Mouse (Mus musculus): ENCODE data around the gene Sytl3.
"Not testable (repeated sequence)": the region's sequence is repeated elsewhere in the genome, so short reads cannot be mapped to it uniquely, and the experiment has no call there.

Sytl3 gene

GRCm38 (mm10) chr17:6658801-6659200 is at the start of gene Sytl3:
TSS of gene Sytl3 (plus strand) at chr17:6659093.
- not testable (repeated sequence) for DNase-seq

- DNase-seq = not testable (repeated sequence)
These were observed 45.4 kb upstream of the Sytl3 start for GRCm38 (mm10) chr17:6613524-6613923.

- not testable (repeated sequence) for DNase-seq
These were observed 44.6 kb upstream of the Sytl3 start for GRCm38 (mm10) chr17:6614316-6614715.

- not testable (repeated sequence) for DNase-seq
These were observed 42.2 kb upstream of the Sytl3 start for GRCm38 (mm10) chr17:6616731-6617130.

GRCm38 (mm10) chr17:6617689-6618400 is 41.0 kb upstream of the Sytl3 start:
- not testable (repeated sequence) for DNase-seq

GRCm38 (mm10) chr17:6619271-6619670 is 39.6 kb upstream of the Sytl3 start:
- DNase-seq = not testable (repeated sequence)

GRCm38 (mm10) chr17:6620035-6620434 is 38.9 kb upstream of the Sytl3 start:
- DNase-seq = not testable (repeated sequence)

GRCm38 (mm10) chr17:6620730-6621451 is 38.0 kb upstream of the Sytl3 start:
- not testable (repeated sequence) for DNase-seq

- DNase-seq = not testable (repeated sequence)
These were observed 36.9 kb upstream of the Sytl3 start for GRCm38 (mm10) chr17:6621976-6622375.

- DNase-seq = not testable (repeated sequence)
These were observed 33.9 kb upstream of the Sytl3 start for GRCm38 (mm10) chr17:6624926-6625558.

GRCm38 (mm10) chr17:6630398-6630797 is 28.5 kb upstream of the Sytl3 start:
- not testable (repeated sequence) for DNase-seq

GRCm38 (mm10) chr17:6632850-6633249 is 26.0 kb upstream of the Sytl3 start:
- not testable (repeated sequence) for DNase-seq

- not testable (repeated sequence) for DNase-seq
These were observed 23.1 kb upstream of the Sytl3 start for GRCm38 (mm10) chr17:6635781-6636180.

GRCm38 (mm10) chr17:6636861-6637260 is 22.0 kb upstream of the Sytl3 start:
- DNase-seq = no peak

GRCm38 (mm10) chr17:6637434-6637833 is 21.5 kb upstream of the Sytl3 start:
- DNase-seq = not testable (repeated sequence)

GRCm38 (mm10) chr17:6638444-6638843 is 20.4 kb upstream of the Sytl3 start:
- DNase-seq = not testable (repeated sequence)

- not testable (repeated sequence) for DNase-seq
These were observed 19.4 kb upstream of the Sytl3 start for GRCm38 (mm10) chr17:6639486-6639885.

GRCm38 (mm10) chr17:6640044-6640637 is 18.8 kb upstream of the Sytl3 start:
- not testable (repeated sequence) for DNase-seq

GRCm38 (mm10) chr17:6640771-6641429 is 18.0 kb upstream of the Sytl3 start:
- DNase-seq = not testable (repeated sequence)

- DNase-seq = not testable (repeated sequence)
These were observed 14.7 kb upstream of the Sytl3 start for GRCm38 (mm10) chr17:6644210-6644609.

GRCm38 (mm10) chr17:6644673-6645072 is 14.2 kb upstream of the Sytl3 start:
- not testable (repeated sequence) for DNase-seq

GRCm38 (mm10) chr17:6645668-6646067 is 13.2 kb upstream of the Sytl3 start:
- not testable (repeated sequence) for DNase-seq
